Mouse (Mus musculus): ENCODE data around the gene Hcn3.

Gene Hcn3

GRCm38 (mm10) chr3:89144821-89145220, 15.2 kb downstream of the Hcn3 start:
- peak; percentile 68 to 81 for DNase-seq

GRCm38 (mm10) chr3:89136365-89136764, 23.6 kb downstream of the Hcn3 start:
- DNase-seq = peak; percentile 85 to 93

- no peak for DNase-seq
Measured at GRCm38 (mm10) chr3:89135958-89136357, 24.0 kb downstream of the Hcn3 start, which contains the start of gene Pklr. TSS of gene Pklr (plus strand) at chr3:89136142.

- no peak for DNase-seq
Measured at GRCm38 (mm10) chr3:89133752-89134151, 26.2 kb downstream of the Hcn3 start.

GRCm38 (mm10) chr3:89133063-89133450, 26.9 kb downstream of the Hcn3 start:
- DNase-seq = no peak

- DNase-seq = peak in 1 of 2 experiments; percentile 56
Measured at GRCm38 (mm10) chr3:89132285-89133062, 27.5 kb downstream of the Hcn3 start.

GRCm38 (mm10) chr3:89131816-89132215, 28.2 kb downstream of the Hcn3 start:
- no peak for DNase-seq

GRCm38 (mm10) chr3:89129908-89130307, 30.1 kb downstream of the Hcn3 start:
- DNase-seq = no peak

- no peak for DNase-seq
Measured at GRCm38 (mm10) chr3:89125981-89126380, 34.0 kb downstream of the Hcn3 start.

- peak in 1 of 2 experiments; percentile 60 for DNase-seq
Measured at GRCm38 (mm10) chr3:89124241-89124640, 35.8 kb downstream of the Hcn3 start.

GRCm38 (mm10) chr3:89123313-89123712, 36.7 kb downstream of the Hcn3 start:
- peak in 1 of 2 experiments; percentile 40 for DNase-seq

GRCm38 (mm10) chr3:89115522-89115921, 44.5 kb downstream of the Hcn3 start:
- peak; percentile 50 to 54 for DNase-seq

GRCm38 (mm10) chr3:89113058-89113457, 46.9 kb downstream of the Hcn3 start:
- peak; percentile 30 to 66 for DNase-seq

- no peak for DNase-seq
Measured at GRCm38 (mm10) chr3:89108146-89108545, 51.9 kb downstream of the Hcn3 start.

- DNase-seq = no peak
Measured at GRCm38 (mm10) chr3:89107545-89107944, 52.5 kb downstream of the Hcn3 start.

GRCm38 (mm10) chr3:89106881-89107280, 53.1 kb downstream of the Hcn3 start:
- no peak for DNase-seq

GRCm38 (mm10) chr3:89103291-89103595, 56.8 kb downstream of the Hcn3 start:
- DNase-seq = no peak

- no peak for DNase-seq
Measured at GRCm38 (mm10) chr3:89102495-89103290, 57.3 kb downstream of the Hcn3 start.

- peak; percentile 97 to 100 for DNase-seq
Measured at GRCm38 (mm10) chr3:89101812-89102494, 58.0 kb downstream of the Hcn3 start, which contains the start of gene Fdps. TSS of gene Fdps (minus strand) at chr3:89101959.

- no peak for DNase-seq
Measured at GRCm38 (mm10) chr3:89101459-89101811, 58.6 kb downstream of the Hcn3 start.

- DNase-seq = no peak
Measured at GRCm38 (mm10) chr3:89100811-89101210, 59.2 kb downstream of the Hcn3 start, which contains the start of gene Gm43738. TSS of gene Gm43738 (minus strand) at chr3:89101099.

Measured in kidney, postnatal 36 days (tissue).